Mouse (Mus musculus): ENCODE data around the gene Mogs.

Gene Mogs

GRCm38 (mm10) chr6:83095968-83096367 lies 19.3 kb upstream of the Mogs start:
- no peak for DNase-seq (ENCODE audit: low spot score in 2 of 2)

- no peak for DNase-seq (ENCODE audit: low spot score in 2 of 2)
Measured at GRCm38 (mm10) chr6:83098411-83098810, 16.9 kb upstream of the Mogs start.

GRCm38 (mm10) chr6:83101316-83101687 lies 14.0 kb upstream of the Mogs start, which contains the start of the genes Ccdc142 and Gm42688:
TSS of gene Ccdc142 (plus strand) at chr6:83101601.
TSS of gene Gm42688 (plus strand) at chr6:83101617.
- peak; percentile 78 to 84 for DNase-seq (ENCODE audit: low spot score in 2 of 2)

GRCm38 (mm10) chr6:83101688-83102556 lies 13.4 kb upstream of the Mogs start:
- peak; percentile 34 to 58 for DNase-seq (ENCODE audit: low spot score in 2 of 2)

GRCm38 (mm10) chr6:83103130-83103650 lies 12.1 kb upstream of the Mogs start:
- DNase-seq (ENCODE audit: low spot score in 2 of 2): no peak

GRCm38 (mm10) chr6:83104158-83104557 lies 11.1 kb upstream of the Mogs start:
- DNase-seq (ENCODE audit: low spot score in 2 of 2): no peak

GRCm38 (mm10) chr6:83107566-83108400 lies 7.5 kb upstream of the Mogs start:
- DNase-seq (ENCODE audit: low spot score in 2 of 2): peak; percentile 76 to 80

GRCm38 (mm10) chr6:83108762-83109668 lies 6.3 kb upstream of the Mogs start, which contains the start of gene Mrpl53:
TSS of gene Mrpl53 (plus strand) at chr6:83109040.
- peak; percentile 63 to 67 for DNase-seq (ENCODE audit: low spot score in 2 of 2)

GRCm38 (mm10) chr6:83111510-83112136 lies 3.7 kb upstream of the Mogs start:
- no peak for DNase-seq (ENCODE audit: low spot score in 2 of 2)

- DNase-seq (ENCODE audit: low spot score in 2 of 2): no peak
Measured at GRCm38 (mm10) chr6:83115682-83116372, 531 bp downstream of the Mogs start.

GRCm38 (mm10) chr6:83116373-83117164 lies 1.3 kb downstream of the Mogs start:
- DNase-seq (ENCODE audit: low spot score in 2 of 2): no peak

- DNase-seq (ENCODE audit: low spot score in 2 of 2): no peak
Measured at GRCm38 (mm10) chr6:83117165-83117438, 1.8 kb downstream of the Mogs start.

GRCm38 (mm10) chr6:83117616-83118015 lies 2.3 kb downstream of the Mogs start:
- DNase-seq (ENCODE audit: low spot score in 2 of 2): no peak

GRCm38 (mm10) chr6:83118369-83118768 lies 3.1 kb downstream of the Mogs start:
- no peak for DNase-seq (ENCODE audit: low spot score in 2 of 2)

- DNase-seq (ENCODE audit: low spot score in 2 of 2): no peak
Measured at GRCm38 (mm10) chr6:83118825-83119733, 3.8 kb downstream of the Mogs start.

GRCm38 (mm10) chr6:83119734-83120051 lies 4.4 kb downstream of the Mogs start:
- DNase-seq (ENCODE audit: low spot score in 2 of 2): no peak

GRCm38 (mm10) chr6:83120930-83121862 lies 5.9 kb downstream of the Mogs start, which contains the start of gene Wbp1:
TSS of gene Wbp1 (minus strand) at chr6:83121559.
- peak; percentile 95 for DNase-seq (ENCODE audit: low spot score in 2 of 2)
